Mouse (Mus musculus) forebrain, embryonic 15.5 days (tissue): ENCODE data around the gene Foxd2. TPM values are rescaled to one million over a fixed set of nuclear protein-coding genes. Genes with fewer than 3 reads are reported as not detected.

Experiments used
- ATAC-seq: fragments of 200-750 bp; cut with Nextera tagmentation; replicated peaks from 2 replicates; pipeline ENCODE4 v1.8.0; 2017; ENCODE audit warnings: mild to moderate bottlenecking, moderate TSS enrichment, moderate library complexity
- H3K27ac ChIP-seq: fragments of 300-500 bp; sonication (generic); replicated peaks from 2 replicates; pipeline ENCODE4 v1.5.1; 2015; ENCODE audit warnings: mild to moderate bottlenecking, inconsistent platforms
- H3K27me3 ChIP-seq: fragments of 300-500 bp; sonication (generic); 2 replicates; pipeline ENCODE4 v1.6.1; 2015; ENCODE audit warnings: inconsistent platforms
- H3K36me3 ChIP-seq: fragments of 300-500 bp; sonication (generic); 2 replicates; pipeline ENCODE4 v1.6.1; 2015; ENCODE audit warnings: mild to moderate bottlenecking, inconsistent platforms
- H3K4me1 ChIP-seq: fragments of 300-500 bp; sonication (generic); 2 replicates; pipeline ENCODE4 v1.6.1; 2015; ENCODE audit warnings: inconsistent platforms
- H3K4me2 ChIP-seq: fragments of 300-500 bp; sonication (generic); replicated peaks from 2 replicates; pipeline ENCODE4 v1.6.1; 2015; ENCODE audit warnings: mild to moderate bottlenecking, inconsistent platforms
- H3K4me3 ChIP-seq: fragments of 300-500 bp; sonication (generic); 2 replicates; pipeline ENCODE4 v1.5.1; 2015; ENCODE audit warnings: mild to moderate bottlenecking, inconsistent platforms
- H3K9ac ChIP-seq: fragments of 300-500 bp; sonication (generic); replicated peaks from 2 replicates; pipeline ENCODE4 v1.6.1; 2015; ENCODE audit warnings: mild to moderate bottlenecking, inconsistent platforms
- H3K9me3 ChIP-seq: fragments of 300-500 bp; sonication (generic); 2 replicates; pipeline ENCODE4 v1.6.1; 2016; ENCODE audit warnings: inconsistent platforms
- WGBS: fragments of 180-500 bp; shearing (Covaris S2); methylation state at CpG from one replicate; pipeline ENCODE4 v1.1.7; 2015; ENCODE audit warnings: mixed read lengths; 5-methylcytosine and 5-hydroxymethylcytosine counted together
- polyA plus RNA-seq: library from polyadenylated mRNA; unstranded; fragments of >200 nt; fragmentation: Nextera tagmentation; extraction: Ambion mirVana; gene quantifications from 2 replicates; pipeline ENCODE4 v1.2.1, GENCODE M21; 2015

Foxd2 gene
- polyA plus RNA-seq, 1 experiment from 2014 or later = 0.24 TPM

GRCm38 (mm10) chr4:114882232-114882631 is 26.4 kb downstream of the Foxd2 start:
- WGBS = 56% methylated on average over 1 of the region's 1 CpGs
- no peak for ATAC-seq

GRCm38 (mm10) chr4:114876441-114876972 is 32.2 kb downstream of the Foxd2 start:
- ATAC-seq = no peak
- 15% methylated on average over 8 of the region's 8 CpGs for WGBS

More at GRCm38 (mm10) chr4:114882232-114882631, 26.4 kb downstream of the Foxd2 start:
- no peaks in the 10 kb centered on the region for H3K27me3 ChIP-seq
- no peaks in the 10 kb centered on the region for H3K4me1 ChIP-seq
- no peak overlapping the region for H3K4me2 ChIP-seq
- no peak overlapping the region for H3K4me3 ChIP-seq
- H3K27ac ChIP-seq = no peak overlapping the region
- H3K9me3 ChIP-seq = no peaks in the 10 kb centered on the region
- no peaks in the 10 kb centered on the region for H3K36me3 ChIP-seq
- H3K9ac ChIP-seq = no peak overlapping the region

GRCm38 (mm10) chr4:114869765-114870490 is 38.7 kb downstream of the Foxd2 start:
- WGBS = 88% methylated on average over 11 of the region's 11 CpGs
- Histone ChIP-seq H3K36me3 (no peaks in the 10 kb centered on the region), H3K4me2 (no peak overlapping the region), H3K9me3 (no peaks in the 10 kb centered on the region), H3K4me1 (no peaks in the 10 kb centered on the region), H3K4me3 (no peak overlapping the region), H3K27me3 (no peaks in the 10 kb centered on the region), H3K27ac (no peak overlapping the region), H3K9ac (no peak overlapping the region)
- ATAC-seq = no peak

More at GRCm38 (mm10) chr4:114876441-114876972, 32.2 kb downstream of the Foxd2 start:
- no peak overlapping the region for H3K4me2 ChIP-seq
- H3K9me3 ChIP-seq = no peaks in the 10 kb centered on the region
- H3K36me3 ChIP-seq = no peaks in the 10 kb centered on the region
- no peak overlapping the region for H3K27ac ChIP-seq
- no peak overlapping the region for H3K4me3 ChIP-seq
- H3K27me3 ChIP-seq = no peaks in the 10 kb centered on the region
- H3K4me1 ChIP-seq = no peaks in the 10 kb centered on the region
- no peak overlapping the region for H3K9ac ChIP-seq

GRCm38 (mm10) chr4:114863166-114863565 is 45.5 kb downstream of the Foxd2 start:
- no peak overlapping the region for H3K9ac ChIP-seq
- H3K4me2 ChIP-seq = no peak overlapping the region
- no peak for ATAC-seq

GRCm38 (mm10) chr4:114858426-114858825 is 50.2 kb downstream of the Foxd2 start:
- no peak overlapping the region for H3K4me3 ChIP-seq
- 35% methylated on average over 5 of the region's 5 CpGs for WGBS
- H3K27ac ChIP-seq = no peak overlapping the region
- H3K36me3 ChIP-seq = no peaks in the 10 kb centered on the region
- H3K9me3 ChIP-seq = no peaks in the 10 kb centered on the region
- no peak overlapping the region for H3K4me2 ChIP-seq
- no peaks in the 10 kb centered on the region for H3K4me1 ChIP-seq
- ATAC-seq = no peak
- no peaks in the 10 kb centered on the region for H3K27me3 ChIP-seq
- H3K9ac ChIP-seq = no peak overlapping the region

More at GRCm38 (mm10) chr4:114863166-114863565, 45.5 kb downstream of the Foxd2 start:
- no peaks in the 10 kb centered on the region for H3K27me3 ChIP-seq
- no peaks in the 10 kb centered on the region for H3K4me1 ChIP-seq
- H3K36me3 ChIP-seq = no peaks in the 10 kb centered on the region
- 77% methylated on average over 5 of the region's 5 CpGs for WGBS
- no peak overlapping the region for H3K4me3 ChIP-seq
- H3K27ac ChIP-seq = no peak overlapping the region
- H3K9me3 ChIP-seq = no peaks in the 10 kb centered on the region

Other genes starting within 250 kb of the Foxd2 start
- gene Gm12830, start 87.2 kb downstream of the Foxd2 start, polyA plus RNA-seq = not detected in 2 replicates
- not detected in 2 replicates for gene Foxe3, start 17.1 kb upstream of the Foxd2 start, polyA plus RNA-seq
- gene Cmpk1, start 78.4 kb upstream of the Foxd2 start, polyA plus RNA-seq = 161 and 168 TPM in 2 replicates
- 5.7 and 6.5 TPM in 2 replicates for gene Stil, start 91.3 kb upstream of the Foxd2 start, polyA plus RNA-seq
- 0.48 and 0.60 TPM in 2 replicates for gene Tal1, start 147.6 kb upstream of the Foxd2 start, polyA plus RNA-seq
- gene Pdzk1ip1, start 179.8 kb upstream of the Foxd2 start, polyA plus RNA-seq = 0.60 and 1.2 TPM in 2 replicates
- gene Cyp4x1, start 225.4 kb upstream of the Foxd2 start, polyA plus RNA-seq = 3.3 and 3.4 TPM in 2 replicates